Mouse (Mus musculus) midbrain, postnatal 0 days (tissue): Measurements from ENCODE around the gene Mast1. TPM values are rescaled to one million over a fixed set of nuclear protein-coding genes. Genes with fewer than 3 reads are reported as not detected.

Source experiments
- ATAC-seq: fragments of 200-750 bp; cut with Nextera tagmentation; 2 replicates; pipeline ENCODE4 v1.8.0; 2017; ENCODE audit warnings: moderate number of reproducible peaks, mild to moderate bottlenecking, moderate TSS enrichment, moderate library complexity; ENCODE audit not compliant: low FRiP score
- DNase-seq: peaks from one replicate; pipeline ENCODE4 v3.0.0-alpha.2; 2015; ENCODE audit warnings: low spot score
- H3K27ac ChIP-seq: fragments of 300-500 bp; sonication (generic); 2 replicates; pipeline ENCODE4 v1.5.1; 2014; ENCODE audit warnings: low read depth, mild to moderate bottlenecking, low read length, mixed read lengths
- H3K27me3 ChIP-seq: fragments of 300-500 bp; sonication (generic); 2 replicates; pipeline ENCODE4 v1.6.1; 2014; ENCODE audit warnings: low read length, control low read depth, mixed read lengths; ENCODE audit not compliant: insufficient read depth
- H3K36me3 ChIP-seq: fragments of 300-500 bp; sonication (generic); 2 replicates; pipeline ENCODE4 v1.6.1; 2014; ENCODE audit warnings: low read length, control low read depth, mixed read lengths; ENCODE audit not compliant: insufficient read depth
- H3K4me1 ChIP-seq: fragments of 300-500 bp; sonication (generic); 2 replicates; pipeline ENCODE4 v1.6.1; 2014; ENCODE audit warnings: mild to moderate bottlenecking, control low read depth, antibody characterized with exemption, low read length, mixed read lengths; ENCODE audit not compliant: insufficient read depth
- H3K4me2 ChIP-seq: fragments of 300-500 bp; sonication (generic); 2 replicates; pipeline ENCODE4 v1.6.1; 2014; ENCODE audit warnings: low read depth, mild to moderate bottlenecking, low read length, mixed read lengths; ENCODE audit not compliant: poor library complexity, severe bottlenecking
- H3K4me3 ChIP-seq: fragments of 300-500 bp; sonication (generic); 2 replicates; pipeline ENCODE4 v1.5.1; 2014; ENCODE audit warnings: low read depth, mild to moderate bottlenecking, low read length, moderate library complexity
- H3K9ac ChIP-seq: fragments of 300-500 bp; sonication (generic); replicated peaks from 2 replicates; pipeline ENCODE4 v1.6.1; 2014; ENCODE audit warnings: mild to moderate bottlenecking, low read length, moderate library complexity, mixed read lengths; ENCODE audit not compliant: poor library complexity, severe bottlenecking
- H3K9me3 ChIP-seq: fragments of 300-500 bp; sonication (generic); 2 replicates; pipeline ENCODE4 v1.6.1; 2016; ENCODE audit warnings: low read length, control low read depth
- CTCF ChIP-seq: IDR thresholded peaks from 2 replicates; pipeline ENCODE4 v1.5.1; 2016; ENCODE audit warnings: antibody characterized with exemption, mild to moderate bottlenecking
- WGBS: fragments of 180-500 bp; shearing (Covaris S2); extraction: QIAGEN DNeasy Blood & Tissue Kit; methylation state at CpG from one replicate; pipeline ENCODE4 v1.1.7; 2014; 5-methylcytosine and 5-hydroxymethylcytosine counted together
- polyA plus RNA-seq: library from polyadenylated mRNA; unstranded; fragments of >200 nt; fragmentation: Nextera tagmentation; extraction: Ambion mirVana; gene quantifications from 2 replicates; pipeline ENCODE4 v1.2.1, GENCODE M21; 2015
- total RNA-seq: library from RNA; depleted of rRNA; stranded (reverse); fragments of >200 nt; gene quantifications from 2 replicates; pipeline ENCODE4 v1.2.3, GENCODE M21; 2014

The Mast1 gene
- total and polyA plus RNA-seq, 2 experiments from 2014 or later, result 89.0 to 92.0 TPM

- no peak overlapping the region for H3K4me3 ChIP-seq
- H3K27ac ChIP-seq, result no peak overlapping the region
- no peaks in the 10 kb centered on the region for H3K4me1 ChIP-seq
- no peak overlapping the region for H3K9ac ChIP-seq
- no peak overlapping the region for H3K4me2 ChIP-seq
- H3K36me3 ChIP-seq, result no peaks in the 10 kb centered on the region
- no peak for TF ChIP-seq CTCF
- WGBS, result 100% methylated on average over 1 of the region's 1 CpGs
- H3K27me3 ChIP-seq, result no peaks in the 10 kb centered on the region
- ATAC-seq, result no peak
- DNase-seq, result no peak
- no peaks in the 10 kb centered on the region for H3K9me3 ChIP-seq
Observed at GRCm38 (mm10) chr8:84878915-84879314, 58.2 kb downstream of the Mast1 start.

GRCm38 (mm10) chr8:84877297-84878035 is 59.7 kb downstream of the Mast1 start:
- WGBS, result 70% methylated on average over 3 of the region's 3 CpGs
- H3K27ac ChIP-seq, result no peak overlapping the region

GRCm38 (mm10) chr8:84874339-84874738 is 62.8 kb downstream of the Mast1 start:
- TF ChIP-seq CTCF, result no peak
- ATAC-seq, result no peak
- H3K27ac ChIP-seq, result no peak overlapping the region
- H3K9me3 ChIP-seq, result no peaks in the 10 kb centered on the region
- H3K36me3 ChIP-seq, result peaks cover 4% of the 10 kb centered on the region; the same call in 1 of the 2 replicates
- H3K4me2 ChIP-seq, result no peak overlapping the region
- H3K4me1 ChIP-seq, result peaks cover 8% of the 10 kb centered on the region; the same call in 1 of the 2 replicates
- H3K9ac ChIP-seq, result no peak overlapping the region
- no peaks in the 10 kb centered on the region for H3K27me3 ChIP-seq
- no peak overlapping the region for H3K4me3 ChIP-seq
- no peak for DNase-seq
- WGBS, result 95% methylated on average over 3 of the region's 3 CpGs

More at GRCm38 (mm10) chr8:84877297-84878035, 59.7 kb downstream of the Mast1 start:
- no peak overlapping the region for H3K4me3 ChIP-seq
- H3K27me3 ChIP-seq, result no peaks in the 10 kb centered on the region
- peaks cover 4% of the 10 kb centered on the region; the same call in 1 of the 2 replicates for H3K4me1 ChIP-seq
- H3K4me2 ChIP-seq, result no peak overlapping the region
- no peak overlapping the region for H3K9ac ChIP-seq
- no peak for ATAC-seq
- no peak for TF ChIP-seq CTCF
- H3K9me3 ChIP-seq, result no peaks in the 10 kb centered on the region
- peak; percentile 57 for DNase-seq
- no peaks in the 10 kb centered on the region for H3K36me3 ChIP-seq

GRCm38 (mm10) chr8:84873016-84873415 is 64.1 kb downstream of the Mast1 start:
- no peak for DNase-seq
- no peaks in the 10 kb centered on the region for H3K9me3 ChIP-seq
- H3K4me1 ChIP-seq, result peaks cover 8% of the 10 kb centered on the region; the same call in 1 of the 2 replicates
- H3K4me2 ChIP-seq, result peak overlapping the region; percentile 84
- peak overlapping the region; percentile 48 for H3K4me3 ChIP-seq
- no peak overlapping the region for H3K27ac ChIP-seq
- no peaks in the 10 kb centered on the region for H3K27me3 ChIP-seq
- no peak for TF ChIP-seq CTCF
- H3K9ac ChIP-seq, result 0 out of 2 replicates have a peak overlapping the region, but pooled peaks have one; percentile 55
- peaks cover 18% of the 10 kb centered on the region for H3K36me3 ChIP-seq
- 69% methylated on average over 4 of the region's 4 CpGs for WGBS
- ATAC-seq, result no peak

GRCm38 (mm10) chr8:84872309-84872965 is 64.7 kb downstream of the Mast1 start:
- Histone ChIP-seq H3K9me3 (no peaks in the 10 kb centered on the region), H3K4me3 (peak overlapping the region; percentile 48), H3K36me3 (peaks cover 23% of the 10 kb centered on the region), H3K27me3 (no peaks in the 10 kb centered on the region), H3K9ac (peak overlapping the region; percentile 55), H3K4me1 (peaks cover 8% of the 10 kb centered on the region; the same call in 1 of the 2 replicates), H3K4me2 (peak overlapping the region; percentile 84), H3K27ac (no peak overlapping the region)
- WGBS, result 5% methylated on average over 41 of the region's 54 CpGs
- no peak for TF ChIP-seq CTCF
- DNase-seq (no peak), ATAC-seq (peak; percentile 64)
